Mouse (Mus musculus) midbrain, embryonic 14.5 days (tissue): ENCODE measurements around the gene Cnn3. TPM values are rescaled to one million over a fixed set of nuclear protein-coding genes. Genes with fewer than 3 reads are reported as not detected.

ENCODE experiments used
- ATAC-seq: fragments of 200-750 bp; cut with Nextera tagmentation; 2 replicates; pipeline ENCODE4 v1.8.0; 2017; ENCODE audit warnings: moderate number of reproducible peaks, moderate library complexity; ENCODE audit not compliant: low FRiP score, low TSS enrichment
- DNase-seq: peaks from one replicate; pipeline ENCODE4 v3.0.0-alpha.2; 2015
- H3K27ac ChIP-seq: fragments of 300-500 bp; sonication (generic); replicated peaks from 2 replicates; pipeline ENCODE4 v1.5.1; 2014; ENCODE audit warnings: mild to moderate bottlenecking, low read depth, low read length, moderate library complexity
- H3K27me3 ChIP-seq: fragments of 300-500 bp; sonication (generic); 2 replicates; pipeline ENCODE4 v1.6.1; 2014; ENCODE audit warnings: low read length, control low read depth, mixed read lengths; ENCODE audit not compliant: control insufficient read depth, insufficient read depth
- H3K36me3 ChIP-seq: fragments of 300-500 bp; sonication (generic); 2 replicates; pipeline ENCODE4 v1.6.1; 2014; ENCODE audit warnings: low read length, control low read depth; ENCODE audit not compliant: control insufficient read depth, insufficient read depth
- H3K4me1 ChIP-seq: fragments of 300-500 bp; sonication (generic); 2 replicates; pipeline ENCODE4 v1.6.1; 2014; ENCODE audit warnings: mild to moderate bottlenecking, antibody characterized with exemption, low read length, control low read depth; ENCODE audit not compliant: control insufficient read depth, insufficient read depth
- H3K4me2 ChIP-seq: fragments of 300-500 bp; sonication (generic); 2 replicates; pipeline ENCODE4 v1.6.1; 2014; ENCODE audit warnings: mild to moderate bottlenecking, low read length, moderate library complexity
- H3K4me3 ChIP-seq: fragments of 300-500 bp; sonication (generic); replicated peaks from 2 replicates; pipeline ENCODE4 v1.5.1; 2014; ENCODE audit warnings: low read depth, low read length
- H3K9ac ChIP-seq: fragments of 300-500 bp; sonication (generic); replicated peaks from 2 replicates; pipeline ENCODE4 v1.6.1; 2014; ENCODE audit warnings: mild to moderate bottlenecking, low read length, moderate library complexity
- H3K9me3 ChIP-seq: fragments of 300-500 bp; sonication (generic); 2 replicates; pipeline ENCODE4 v1.6.1; 2016; ENCODE audit warnings: low read length, control low read depth, mixed read lengths; ENCODE audit not compliant: control insufficient read depth
- WGBS: fragments of 180-500 bp; shearing (Covaris S2); extraction: QIAGEN DNeasy Blood & Tissue Kit; methylation state at CpG from one replicate; pipeline ENCODE4 v1.1.7; 2014; 5-methylcytosine and 5-hydroxymethylcytosine counted together
- polyA plus RNA-seq: library from polyadenylated mRNA; unstranded; fragments of >200 nt; fragmentation: Nextera tagmentation; extraction: Ambion mirVana; gene quantifications from 2 replicates; pipeline ENCODE4 v1.2.1, GENCODE M21; 2014

The Cnn3 gene
- polyA plus RNA-seq, 1 experiment from 2014 or later: 560 TPM

GRCm38 (mm10) chr3:121504927-121505487 lies 78.7 kb downstream of the Cnn3 start:
- ATAC-seq: no peak; the same call in 1 of the 2 replicates
- Histone ChIP-seq H3K4me2 (no peak overlapping the region), H3K9me3 (no peaks in the 10 kb centered on the region), H3K36me3 (no peaks in the 10 kb centered on the region), H3K9ac (no peak overlapping the region), H3K4me3 (no peak overlapping the region), H3K27me3 (no peaks in the 10 kb centered on the region), H3K27ac (no peak overlapping the region), H3K4me1 (no peaks in the 10 kb centered on the region)
- no peak for DNase-seq
- 55% methylated on average over 8 of the region's 8 CpGs for WGBS

- DNase-seq: no peak
These were observed 79.9 kb downstream of the Cnn3 start for GRCm38 (mm10) chr3:121506175-121506574.

DNA sequence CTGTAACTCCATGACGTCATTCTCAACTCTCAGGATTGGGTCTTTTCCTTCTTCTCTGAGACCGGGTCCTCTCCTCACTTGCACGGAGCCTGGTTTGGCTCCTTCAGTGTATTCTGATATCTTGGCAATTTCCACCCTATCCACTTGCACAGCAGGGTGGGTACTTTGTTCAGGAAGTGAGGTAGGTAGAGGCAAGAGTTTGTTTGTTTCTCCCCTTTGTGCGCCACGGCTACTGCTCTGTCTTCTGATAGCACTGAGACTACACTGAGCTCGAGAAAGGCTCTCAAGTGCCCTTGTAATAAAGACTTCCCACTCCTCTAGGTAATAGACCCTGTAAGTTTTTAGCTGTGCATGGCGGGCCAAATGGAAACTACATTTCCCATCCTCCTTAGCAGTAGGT lies 80.5 kb downstream of the Cnn3 start:
- Histone ChIP-seq H3K27me3 (no peaks in the 10 kb centered on the region), H3K36me3 (no peaks in the 10 kb centered on the region), H3K4me1 (no peaks in the 10 kb centered on the region), H3K27ac (no peak overlapping the region), H3K9ac (no peak overlapping the region), H3K4me2 (no peak overlapping the region), H3K4me3 (no peak overlapping the region), H3K9me3 (no peaks in the 10 kb centered on the region)
- WGBS: 90% methylated on average over 7 of the region's 7 CpGs
- DNase-seq (no peak), ATAC-seq (no peak)

More at GRCm38 (mm10) chr3:121506175-121506574, 79.9 kb downstream of the Cnn3 start:
- Histone ChIP-seq H3K27me3 (no peaks in the 10 kb centered on the region), H3K9me3 (no peaks in the 10 kb centered on the region), H3K4me3 (no peak overlapping the region), H3K9ac (no peak overlapping the region), H3K36me3 (no peaks in the 10 kb centered on the region), H3K4me2 (no peak overlapping the region), H3K27ac (no peak overlapping the region), H3K4me1 (no peaks in the 10 kb centered on the region)
- ATAC-seq: no peak
- WGBS: 86% methylated on average over 8 of the region's 8 CpGs

- ATAC-seq (no peak), DNase-seq (no peak)
- Histone ChIP-seq H3K9ac (no peak overlapping the region), H3K36me3 (no peaks in the 10 kb centered on the region), H3K27ac (no peak overlapping the region), H3K4me3 (no peak overlapping the region), H3K27me3 (no peaks in the 10 kb centered on the region), H3K4me1 (no peaks in the 10 kb centered on the region), H3K4me2 (no peak overlapping the region), H3K9me3 (no peaks in the 10 kb centered on the region)
- 97% methylated on average over 14 of the region's 14 CpGs for WGBS
These were observed 81.4 kb downstream of the Cnn3 start for GRCm38 (mm10) chr3:121507678-121508077.

Other genes with a start within 250 kb of the Cnn3 start
- 3.3 TPM in 2 replicates for gene Tmem56, start 143.4 kb upstream of the Cnn3 start, polyA plus RNA-seq
- 29.8 and 34.3 TPM in 2 replicates for gene Alg14, start 134.7 kb upstream of the Cnn3 start, polyA plus RNA-seq
- 0.51 and 0.63 TPM in 2 replicates for gene Slc44a3, start 105.9 kb downstream of the Cnn3 start, polyA plus RNA-seq
- gene 4930432M17Rik, start 244.3 kb downstream of the Cnn3 start, polyA plus RNA-seq: not detected in 2 replicates